Mouse (Mus musculus) bone marrow macrophage, adult 2 months (primary cell): ENCODE data around the gene Gm20792. TPM values are rescaled to one million over a fixed set of nuclear protein-coding genes. Genes with fewer than 3 reads are reported as not detected.
"Not testable (repeated sequence)": the region's sequence is repeated elsewhere in the genome, so short reads cannot be mapped to it uniquely, and the experiment has no call there.

ENCODE experiments used
- H3K27ac ChIP-seq: 2 replicates; pipeline ENCODE4 v1.5.1; 2012; ENCODE audit warnings: low read depth, low read length; ENCODE audit not compliant: insufficient read depth
- H3K4me1 ChIP-seq: 2 replicates; pipeline ENCODE4 v1.6.1; 2012; ENCODE audit warnings: low read length; ENCODE audit not compliant: control insufficient read depth, insufficient read depth
- H3K4me3 ChIP-seq: 2 replicates; pipeline ENCODE4 v1.5.1; 2012; ENCODE audit warnings: mild to moderate bottlenecking, low read length, moderate library complexity; ENCODE audit not compliant: insufficient read depth
- polyA plus RNA-seq: library from polyadenylated mRNA; stranded (reverse); fragments of >200 nt; gene quantifications from 2 replicates; pipeline ENCODE4 v1.2.4, GENCODE M21; 2012; ENCODE audit not compliant: missing spikeins, insufficient read depth, insufficient read length

Gm20792 gene
- polyA plus RNA-seq, result not detected in 2 replicates

DNA sequence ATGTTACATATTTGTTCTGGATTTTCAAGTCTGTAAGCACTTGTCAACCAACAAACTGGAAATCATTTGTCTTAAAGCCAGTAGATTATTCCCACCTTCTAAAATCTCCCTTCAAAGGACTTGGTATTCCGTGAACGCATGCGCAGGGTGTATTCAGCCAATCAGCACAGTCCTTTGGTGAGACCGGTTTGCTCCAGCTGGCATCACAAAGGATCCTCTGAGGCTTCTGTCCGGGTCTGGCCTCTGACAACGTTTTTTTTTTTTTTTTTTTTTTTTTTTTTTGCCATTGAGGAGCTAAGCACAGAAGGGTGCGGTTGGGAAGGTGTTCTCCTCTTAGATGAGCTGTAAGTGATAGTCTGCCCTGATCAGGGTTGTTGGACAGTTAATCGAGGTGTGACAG lies at the start of gene Gm20792:
Gm20792 (plus strand) TSS at position 301 of the 400 bp plus-strand sequence.
- H3K27ac ChIP-seq, H3K4me3 ChIP-seq, H3K4me1 ChIP-seq: not testable (repeated sequence)
